Mouse (Mus musculus): Measurements from ENCODE around the gene Fam205a2. TPM values are rescaled to one million over a fixed set of nuclear protein-coding genes. Genes with fewer than 3 reads are reported as not detected.
"Not testable (repeated sequence)": the region's sequence is repeated elsewhere in the genome, so short reads cannot be mapped to it uniquely, and the experiment has no call there.

Fam205a2 gene
- polyA plus RNA-seq (2012; rRNA removed): not detected in 2 replicates

DNA sequence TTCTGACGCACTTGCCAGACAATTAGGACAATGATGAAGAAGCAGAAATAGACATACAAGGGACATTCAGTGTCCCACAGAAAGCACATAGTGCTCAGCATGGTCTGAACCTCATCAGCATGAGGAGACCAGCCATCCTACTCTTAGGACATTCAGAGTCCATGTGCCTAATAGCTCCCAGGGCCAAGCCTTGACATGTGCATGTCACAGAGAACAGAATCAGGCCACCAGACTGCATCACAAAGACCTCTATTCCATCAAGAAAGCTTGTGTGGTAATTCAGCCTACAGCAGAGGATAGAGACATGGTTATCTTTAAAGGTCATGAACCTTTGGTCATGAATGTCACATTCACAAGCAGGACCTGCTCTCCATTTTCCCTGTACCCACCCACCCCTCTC lies at the start of gene Fam205a2:
Gene Fam205a2, minus strand, starts transcription at position 101 of the 400 bp plus-strand sequence.
- WGBS: no CpG with 5 or more reads among the region's 1 CpGs
- H3K4me3 ChIP-seq (replicated peaks; ENCODE audit: extremely low read depth, low read depth, low read length); H3K4me1 ChIP-seq (ENCODE audit: control insufficient read depth, insufficient read depth, low read length); DNase-seq: not testable (repeated sequence)

Other genes starting within 250 kb of the Fam205a2 start
- gene Gm21953, start 233.9 kb downstream of the Fam205a2 start, polyA plus RNA-seq (2012; rRNA removed): not detected in 2 replicates
- gene Fam205a3, start 209.8 kb downstream of the Fam205a2 start, polyA plus RNA-seq (2012; rRNA removed): not detected in 2 replicates
- not detected in 2 replicates for gene Gm21586, start 88.8 kb downstream of the Fam205a2 start, polyA plus RNA-seq (2012; rRNA removed)
- gene Gm2163, start 61.4 kb downstream of the Fam205a2 start, polyA plus RNA-seq (2012; rRNA removed): 0.06 and 0.13 TPM in 2 replicates
- 4.7 and 12.9 TPM in 2 replicates for gene Gm10591, start 84.0 kb upstream of the Fam205a2 start, polyA plus RNA-seq (2012; rRNA removed)
- gene Gm2564, start 101.5 kb upstream of the Fam205a2 start, polyA plus RNA-seq (2012; rRNA removed): 4.9 and 7.1 TPM in 2 replicates
- gene Ccl27b, start 127.1 kb upstream of the Fam205a2 start, polyA plus RNA-seq (2012; rRNA removed): not detected in 2 replicates
- 0.09 and 0.46 TPM in 2 replicates for gene Il11ra2, start 133.7 kb upstream of the Fam205a2 start, polyA plus RNA-seq (2012; rRNA removed)
- gene 4930578G10Rik, start 207.4 kb upstream of the Fam205a2 start, polyA plus RNA-seq (2012; rRNA removed): 0.27 TPM in 1 of 2 replicates, not detected in the other
- gene Ccl19, start 228.4 kb upstream of the Fam205a2 start, polyA plus RNA-seq (2012; rRNA removed): 14.3 and 16.4 TPM in 2 replicates
- 103 and 113 TPM in 2 replicates for gene Ccl21a, start 245.8 kb upstream of the Fam205a2 start, polyA plus RNA-seq (2012; rRNA removed)